Mouse (Mus musculus): ENCODE results near the gene Mgat5.

GRCm38 (mm10) chr1:127205501-127206019, 745 bp downstream of the Mgat5 start:
- TF ChIP-seq CTCF (IDR thresholded peaks at IDR 0.05; ENCODE audit: low read depth, low read length), result no peak
- TF ChIP-seq POLR2A (IDR thresholded peaks at IDR 0.05; ENCODE audit: extremely low read depth, insufficient read depth, low read length), result no peak

All from liver, adult 2 months (tissue).